Mouse (Mus musculus) left cerebral cortex, adult 8-10 months (tissue): ENCODE data around the gene Vmn1r79. TPM values are rescaled to one million over a fixed set of nuclear protein-coding genes. Genes with fewer than 3 reads are reported as not detected.
"Not testable (repeated sequence)": the region's sequence is repeated elsewhere in the genome, so short reads cannot be mapped to it uniquely, and the experiment has no call there.

Experiments used
- DNase-seq, 2 experiments: peaks; one replicate each; pipeline ENCODE4 v3.0.0; 2022; ENCODE audit warnings: low spot score in 2 of 2
- total RNA-seq, 4 experiments: library from RNA; stranded (reverse); gene quantifications; 2 replicates each; pipeline ENCODE4 v1.2.4; 2022

Gene Vmn1r79
- total RNA-seq: not detected

- not testable (repeated sequence) for DNase-seq
Measured at GRCm38 (mm10) chr7:12170979-12171378, at the start of gene Vmn1r79. Vmn1r79 (plus strand) TSS chr7:12171279.

- DNase-seq: no peak
Measured at GRCm38 (mm10) chr7:12149957-12150356, 21.1 kb upstream of the Vmn1r79 start, which contains the start of gene Vmn1r78. Vmn1r78 (plus strand) TSS chr7:12150257.

- not testable (repeated sequence) for DNase-seq
Measured at GRCm38 (mm10) chr7:12156463-12156862, 14.6 kb upstream of the Vmn1r79 start.

GRCm38 (mm10) chr7:12172926-12173325 lies 1.8 kb downstream of the Vmn1r79 start:
- DNase-seq: not testable (repeated sequence)

GRCm38 (mm10) chr7:12188986-12189385 lies 17.9 kb downstream of the Vmn1r79 start, which contains the start of gene Vmn1r80:
Vmn1r80 (plus strand) TSS chr7:12189286.
- DNase-seq: no peak

- no peak for DNase-seq
Measured at GRCm38 (mm10) chr7:12204141-12204540, 33.1 kb downstream of the Vmn1r79 start.

Other genes starting within 250 kb of the Vmn1r79 start
- gene Vmn1r76, start 233.1 kb upstream of the Vmn1r79 start, total RNA-seq: not detected
- not detected for gene Vmn1r77, start 134.5 kb upstream of the Vmn1r79 start, total RNA-seq
- gene Vmn1r78, start 21.0 kb upstream of the Vmn1r79 start, total RNA-seq: not detected
- not detected for gene Vmn1r80, start 18.0 kb downstream of the Vmn1r79 start, total RNA-seq
- gene Vmn1r81, start 97.0 kb downstream of the Vmn1r79 start, total RNA-seq: under 1 TPM in 1 of 4 experiments, not detected in 3; 0.04 TPM
- not detected for gene Vmn1r82, start 129.2 kb downstream of the Vmn1r79 start, total RNA-seq
- gene Vmn1r83, start 158.2 kb downstream of the Vmn1r79 start, total RNA-seq: under 1 TPM in 1 of 4 experiments, not detected in 3; 0.13 TPM
- not detected for gene Vmn1r84, start 198.0 kb downstream of the Vmn1r79 start, total RNA-seq